Mouse (Mus musculus): ENCODE results near the gene Stfa2. TPM values are rescaled to one million over a fixed set of nuclear protein-coding genes. Genes with fewer than 3 reads are reported as not detected.
"Not testable (repeated sequence)": the region's sequence is repeated elsewhere in the genome, so short reads cannot be mapped to it uniquely, and the experiment has no call there.

Gene Stfa2
- total RNA-seq (2022) = not detected

GRCm38 (mm10) chr16:36408357-36408756, at the start of gene Stfa2:
Gene Stfa2 (minus strand): TSS chr16:36408457.
- DNase-seq (ENCODE audit: low spot score in 2 of 2) = no peak

GRCm38 (mm10) chr16:36455342-36455802, 47.1 kb upstream of the Stfa2 start, which contains the start of gene Stfa3:
Gene Stfa3 (minus strand): TSS chr16:36455392.
- no peak for DNase-seq (ENCODE audit: low spot score in 2 of 2)

GRCm38 (mm10) chr16:36420979-36421378, 12.7 kb upstream of the Stfa2 start:
- not testable (repeated sequence) for DNase-seq (ENCODE audit: low spot score in 2 of 2)

GRCm38 (mm10) chr16:36389060-36389459, 19.2 kb downstream of the Stfa2 start:
- no peak for DNase-seq (ENCODE audit: low spot score in 2 of 2)

GRCm38 (mm10) chr16:36367648-36368047, 40.6 kb downstream of the Stfa2 start, which contains the start of gene BC100530:
Gene BC100530 (minus strand): TSS chr16:36367748.
- not testable (repeated sequence) for DNase-seq (ENCODE audit: low spot score in 2 of 2)

Other genes starting within 250 kb of the Stfa2 start
- gene Gm5483, start 224.2 kb downstream of the Stfa2 start, total RNA-seq (2022) = not detected
- not detected for gene Gm5416, start 198.1 kb downstream of the Stfa2 start, total RNA-seq (2022)
- not detected for gene 2010005H15Rik, start 187.0 kb downstream of the Stfa2 start, total RNA-seq (2022)
- not detected for gene Stfa1, start 131.5 kb downstream of the Stfa2 start, total RNA-seq (2022)
- gene BC117090, start 74.1 kb downstream of the Stfa2 start, total RNA-seq (2022) = not detected
- not detected for gene BC100530, start 40.7 kb downstream of the Stfa2 start, total RNA-seq (2022)
- not detected for gene Stfa3, start 46.9 kb upstream of the Stfa2 start, total RNA-seq (2022)
- gene Casr, start 153.7 kb upstream of the Stfa2 start, total RNA-seq (2022) = under 1 TPM in 3 of 4 experiments, not detected in 1; 0.16 to 0.43 (median 0.39) TPM